Mouse (Mus musculus) central nervous system, embryonic 14 days (tissue): Measurements from ENCODE around the gene Olfr1313. TPM values are rescaled to one million over a fixed set of nuclear protein-coding genes. Genes with fewer than 3 reads are reported as not detected.

Source experiments
- polyA plus RNA-seq: library from polyadenylated mRNA; depleted of rRNA; stranded (reverse); fragments of >200 nt; gene quantifications from 2 replicates; pipeline ENCODE4 v1.2.3, GENCODE M21; 2012; rRNA removed

Gene Olfr1313
- polyA plus RNA-seq: not detected in 2 replicates

DNA sequence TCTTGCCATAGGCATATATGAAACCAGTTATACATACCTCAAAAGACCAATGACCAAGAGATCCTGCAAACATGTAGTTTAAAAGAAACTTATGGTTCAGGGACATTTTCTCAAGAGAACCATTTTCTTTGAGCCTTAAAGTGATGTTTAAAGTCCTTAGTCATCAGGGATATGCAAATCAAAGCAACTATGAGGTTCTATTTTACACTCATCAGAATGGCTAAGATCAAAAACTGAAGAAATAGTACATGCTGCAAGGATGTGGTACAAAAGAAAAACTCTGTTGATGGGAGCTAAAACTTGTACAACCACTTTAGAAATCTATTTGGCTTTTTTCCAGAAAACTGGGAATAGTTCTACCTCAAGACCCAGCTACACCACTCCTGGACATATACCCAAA is at the start of gene Olfr1313:
Gene Olfr1313 (minus strand): TSS at position 101 of the 400 bp plus-strand sequence.

GRCm38 (mm10) chr2:112115340-112115739 is 37.7 kb upstream of the Olfr1313 start, which contains the start of gene Olfr1315-ps1:
Olfr1315-ps1 (minus strand) TSS chr2:112115440.

DNA sequence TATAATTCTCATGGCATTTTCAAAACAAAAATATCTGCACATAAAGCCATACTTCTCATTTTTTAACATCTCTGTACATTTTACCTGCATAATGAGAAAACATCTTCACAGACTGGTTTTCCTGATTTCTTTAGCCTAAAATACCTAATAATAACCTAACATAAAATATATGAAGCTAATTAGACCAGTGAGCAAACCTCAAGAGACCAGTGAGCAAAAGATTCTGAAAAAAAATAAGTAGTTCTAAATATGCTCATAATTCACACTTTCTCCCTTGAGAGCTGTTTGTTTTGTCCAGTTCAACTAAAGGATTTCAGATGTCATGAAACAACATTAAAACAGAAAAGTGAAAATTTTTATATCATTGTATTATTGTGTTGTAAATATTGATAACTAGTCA is 19.0 kb upstream of the Olfr1313 start, which contains the start of gene Olfr1314:
Gene Olfr1314 (minus strand): TSS at position 101 of the 400 bp plus-strand sequence.

GRCm38 (mm10) chr2:112050138-112050537 is 27.5 kb downstream of the Olfr1313 start, which contains the start of gene Olfr1312:
Olfr1312 (minus strand) TSS chr2:112050238.

GRCm38 (mm10) chr2:112024312-112024711 is 53.3 kb downstream of the Olfr1313 start, which contains the start of gene Olfr1311:
Olfr1311 (minus strand) TSS chr2:112024412.

Other genes starting within 250 kb of the Olfr1313 start
- gene Olfr1305, start 200.7 kb downstream of the Olfr1313 start, polyA plus RNA-seq: not detected in 2 replicates
- not detected in 2 replicates for gene Olfr1306, start 161.6 kb downstream of the Olfr1313 start, polyA plus RNA-seq
- not detected in 2 replicates for gene Olfr1307, start 128.4 kb downstream of the Olfr1313 start, polyA plus RNA-seq
- not detected in 2 replicates for gene Olfr1308, start 112.9 kb downstream of the Olfr1313 start, polyA plus RNA-seq
- not detected in 2 replicates for gene Olfr1309, start 87.6 kb downstream of the Olfr1313 start, polyA plus RNA-seq
- 0.01 TPM in 1 of 2 replicates, not detected in the other for gene Olfr1310, start 65.1 kb downstream of the Olfr1313 start, polyA plus RNA-seq
- gene Olfr1311, start 53.4 kb downstream of the Olfr1313 start, polyA plus RNA-seq: not detected in 2 replicates
- not detected in 2 replicates for gene Olfr1312, start 27.6 kb downstream of the Olfr1313 start, polyA plus RNA-seq
- 0.01 TPM in 1 of 2 replicates, not detected in the other for gene Olfr1314, start 18.9 kb upstream of the Olfr1313 start, polyA plus RNA-seq
- not detected in 2 replicates for gene Olfr1315-ps1, start 37.6 kb upstream of the Olfr1313 start, polyA plus RNA-seq
- 0.05 and 0.06 TPM in 2 replicates for gene Olfr1316, start 57.1 kb upstream of the Olfr1313 start, polyA plus RNA-seq
- gene Olfr1317, start 62.5 kb upstream of the Olfr1313 start, polyA plus RNA-seq: not detected in 2 replicates
- gene Olfr1318, start 76.4 kb upstream of the Olfr1313 start, polyA plus RNA-seq: not detected in 2 replicates
- 45.3 and 55.0 TPM in 2 replicates for gene Lpcat4, start 161.6 kb upstream of the Olfr1313 start, polyA plus RNA-seq
- not detected in 2 replicates for gene Nutm1, start 181.4 kb upstream of the Olfr1313 start, polyA plus RNA-seq
- 123 and 138 TPM in 2 replicates for gene Nop10, start 184.1 kb upstream of the Olfr1313 start, polyA plus RNA-seq
- 51.2 and 54.8 TPM in 2 replicates for gene Slc12a6, start 188.0 kb upstream of the Olfr1313 start, polyA plus RNA-seq
- gene Gm21985, start 188.5 kb upstream of the Olfr1313 start, polyA plus RNA-seq: 0.07 TPM in 1 of 2 replicates, not detected in the other